Mouse (Mus musculus): ENCODE measurements around the gene Fam193a.

The Fam193a gene

GRCm38 (mm10) chr5:34461294-34461693 is 91.6 kb downstream of the Fam193a start:
- DNase-seq (ENCODE audit: low read depth, low spot score): no peak

- no peak for DNase-seq (ENCODE audit: low read depth, low spot score)
Observed at GRCm38 (mm10) chr5:34461841-34462240, 92.1 kb downstream of the Fam193a start.

DNA sequence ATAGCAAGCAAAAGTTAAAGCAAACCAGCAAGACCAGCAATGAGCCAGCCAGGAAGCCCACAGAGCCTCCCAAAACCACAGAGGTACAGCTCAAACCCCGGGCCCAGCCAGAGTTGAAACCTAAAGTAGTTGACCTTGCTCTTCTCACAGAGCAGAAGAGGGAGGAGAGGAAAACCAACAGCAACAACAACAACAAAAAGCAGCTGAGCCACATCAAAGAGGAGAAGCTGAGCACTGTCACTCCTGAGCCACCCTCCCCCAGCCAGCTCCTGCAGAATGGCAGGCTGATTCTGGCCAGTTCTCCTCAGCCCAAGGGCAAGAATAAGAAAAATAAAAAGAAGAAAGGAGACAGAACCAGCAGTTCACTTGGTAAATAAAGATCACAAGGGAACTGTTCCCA is 96.3 kb downstream of the Fam193a start:
- no peak for DNase-seq (ENCODE audit: low read depth, low spot score)

DNA sequence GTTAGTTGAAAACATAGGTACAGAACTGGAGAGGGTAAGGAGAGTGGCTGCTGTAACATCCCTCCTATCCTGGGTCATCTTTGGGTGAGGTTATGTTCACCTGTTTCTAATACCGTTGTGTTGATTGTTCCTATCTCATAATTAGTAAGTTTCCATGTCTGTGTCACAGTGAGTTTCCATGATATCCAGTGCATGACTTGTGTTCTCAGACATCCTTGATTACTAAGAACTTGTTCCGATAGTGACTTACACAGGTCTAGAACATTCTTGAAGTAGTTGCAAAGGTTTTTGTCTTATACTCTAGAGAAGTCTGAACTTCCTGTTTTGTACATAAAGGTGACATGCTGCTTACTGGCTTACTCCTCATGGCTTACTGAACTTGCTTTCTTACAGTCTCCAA is 96.9 kb downstream of the Fam193a start:
- no peak for DNase-seq (ENCODE audit: low read depth, low spot score)

DNA sequence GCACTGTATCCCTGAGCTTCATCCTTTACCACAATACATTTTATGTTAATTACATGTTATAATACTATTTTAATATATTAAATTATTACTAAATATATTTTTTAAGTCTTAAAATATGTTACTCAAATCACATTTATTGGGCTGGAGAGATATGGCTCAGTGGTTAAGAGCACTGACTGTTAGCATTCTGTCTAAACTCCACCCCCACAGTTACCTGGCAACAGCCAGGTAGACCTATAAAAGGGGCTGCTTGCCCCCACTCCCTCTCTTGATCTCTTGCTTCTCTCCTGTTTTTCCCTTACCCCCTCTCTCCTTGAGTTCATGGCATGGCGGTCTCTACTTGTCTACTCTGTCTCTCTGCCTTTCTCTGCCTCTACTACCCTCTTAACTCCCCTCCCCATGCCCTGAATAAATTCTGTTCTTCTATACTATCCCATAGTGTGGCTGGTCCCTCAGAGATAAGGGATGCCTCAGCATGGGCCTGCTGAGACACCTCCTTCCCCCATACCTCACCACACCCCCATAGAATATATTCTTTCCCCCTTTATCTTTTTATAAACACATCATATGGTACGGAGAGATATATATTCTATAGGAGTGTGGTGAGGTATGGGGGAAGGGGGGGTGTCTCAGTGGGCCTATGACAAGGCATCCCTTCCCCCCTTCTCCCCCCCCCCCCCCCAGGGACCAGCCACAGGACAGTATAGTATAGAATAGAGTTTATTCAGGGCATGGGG is 98.5 kb downstream of the Fam193a start:
- DNase-seq (ENCODE audit: low read depth, low spot score): no peak

GRCm38 (mm10) chr5:34480926-34481325 is 111.2 kb downstream of the Fam193a start:
- DNase-seq (ENCODE audit: low read depth, low spot score): peak; percentile 27

- DNase-seq (ENCODE audit: low read depth, low spot score): no peak
Observed at GRCm38 (mm10) chr5:34485731-34486130, 116.0 kb downstream of the Fam193a start.

- DNase-seq (ENCODE audit: low read depth, low spot score): peak; percentile 10
Observed at GRCm38 (mm10) chr5:34487320-34488090, 117.8 kb downstream of the Fam193a start.

GRCm38 (mm10) chr5:34488741-34489417 is 119.1 kb downstream of the Fam193a start:
- DNase-seq (ENCODE audit: low read depth, low spot score): no peak

DNA sequence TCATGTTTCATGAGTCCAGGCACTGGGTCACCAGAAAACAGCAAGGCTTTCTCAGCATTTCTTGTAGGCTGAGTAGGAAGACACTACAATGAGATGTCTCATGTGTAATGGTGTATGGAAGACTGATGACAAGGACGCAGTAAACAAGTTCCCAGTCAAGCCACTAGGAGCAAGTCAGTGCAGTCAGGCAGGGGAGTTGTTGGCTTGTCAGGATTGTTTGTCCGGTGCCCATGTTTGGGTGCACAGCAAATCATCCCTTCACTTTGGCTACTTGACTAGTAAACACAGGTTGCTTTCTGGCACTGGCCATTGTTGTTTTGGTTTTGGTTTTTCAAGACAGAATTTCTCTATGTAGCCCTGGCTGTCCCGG is 119.7 kb downstream of the Fam193a start:
- DNase-seq (ENCODE audit: low read depth, low spot score): no peak

GRCm38 (mm10) chr5:34496745-34497144 is 127.0 kb downstream of the Fam193a start:
- DNase-seq (ENCODE audit: low read depth, low spot score): no peak

GRCm38 (mm10) chr5:34500886-34501285 is 131.2 kb downstream of the Fam193a start:
- no peak for DNase-seq (ENCODE audit: low read depth, low spot score)

- DNase-seq (ENCODE audit: low read depth, low spot score): no peak
Observed at GRCm38 (mm10) chr5:34501588-34501987, 131.9 kb downstream of the Fam193a start.

DNA sequence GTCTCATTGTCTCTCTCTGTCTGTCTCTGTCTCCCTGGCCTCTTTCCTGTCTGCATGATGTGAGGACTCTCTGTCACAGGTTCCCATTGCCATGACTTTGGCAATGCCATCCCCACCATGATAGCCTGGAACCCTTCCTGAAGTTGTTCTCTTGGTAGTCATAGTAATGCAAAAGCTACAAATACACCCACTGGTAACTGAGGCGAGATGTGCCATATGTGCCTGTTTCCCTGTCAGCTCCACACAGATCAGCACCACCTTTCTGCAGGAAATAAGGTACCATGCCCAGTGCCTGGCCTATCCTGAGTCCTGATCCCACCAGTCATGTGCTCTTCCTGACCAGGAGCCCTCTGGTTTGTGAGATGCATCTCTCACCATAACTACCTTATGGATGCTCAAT is 132.7 kb downstream of the Fam193a start:
- no peak for DNase-seq (ENCODE audit: low read depth, low spot score)

- DNase-seq (ENCODE audit: low read depth, low spot score): no peak
Observed at GRCm38 (mm10) chr5:34502821-34503220, 133.1 kb downstream of the Fam193a start.

GRCm38 (mm10) chr5:34512486-34512885 is 142.8 kb downstream of the Fam193a start:
- DNase-seq (ENCODE audit: low read depth, low spot score): no peak

DNA sequence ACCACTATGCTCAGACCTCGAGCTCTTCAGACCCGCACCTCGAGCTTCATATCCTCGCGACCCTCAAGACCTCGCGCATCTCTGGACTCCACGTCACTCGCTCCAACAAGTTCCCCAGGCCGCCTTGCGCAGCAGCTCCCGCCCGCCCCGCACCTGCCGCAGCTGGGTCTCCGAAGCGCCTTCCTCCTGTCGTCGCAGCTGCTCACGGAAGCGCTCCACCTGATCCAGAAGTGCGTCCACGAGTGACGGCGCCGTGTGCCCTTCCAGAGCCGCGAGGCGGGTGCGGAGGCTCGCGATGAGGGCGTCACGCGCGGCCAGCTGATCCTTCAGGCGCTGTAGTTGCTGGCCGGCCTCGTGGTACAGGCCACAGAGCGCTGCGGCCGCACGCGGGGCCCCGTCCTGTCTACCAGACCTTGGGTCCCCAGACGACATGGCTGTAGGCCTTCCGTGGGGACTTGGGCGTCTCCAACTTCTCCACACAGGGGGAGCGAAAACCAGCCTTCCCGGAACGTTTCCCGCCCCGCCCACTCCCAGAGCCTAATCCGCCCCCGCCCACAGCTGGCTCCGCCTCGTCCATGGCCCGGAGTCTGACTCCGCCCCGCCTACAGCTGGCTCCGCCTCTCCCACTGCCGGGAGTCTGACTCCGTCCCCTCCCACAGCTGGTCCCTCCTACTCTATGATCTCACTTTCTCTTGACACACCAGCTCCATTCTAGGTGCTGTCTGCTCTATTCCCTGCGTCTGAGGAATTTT is 143.9 kb downstream of the Fam193a start, which contains the start of gene Tnip2:
Gene Tnip2 (minus strand): TSS at position 526 of the 752 bp plus-strand sequence.
- peak; percentile 96 for DNase-seq (ENCODE audit: low read depth, low spot score)

DNA sequence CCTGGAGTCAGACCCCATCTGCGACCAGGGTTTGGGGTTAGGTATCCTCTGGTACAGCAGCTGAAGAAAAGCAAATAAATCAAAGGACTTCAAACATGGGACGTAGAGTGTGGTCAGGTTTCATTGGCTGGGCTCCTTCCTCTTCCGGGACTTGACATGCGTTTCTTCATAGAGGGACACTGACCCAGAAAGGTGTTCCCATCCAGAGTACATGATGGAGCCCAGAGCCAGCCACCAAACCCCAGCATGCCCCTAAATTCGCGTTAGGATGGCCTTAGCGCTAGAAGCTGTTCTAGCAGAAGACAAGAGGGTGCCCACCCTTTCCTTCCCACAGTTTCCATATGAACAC is 144.5 kb downstream of the Fam193a start:
- no peak for DNase-seq (ENCODE audit: low read depth, low spot score)

DNA sequence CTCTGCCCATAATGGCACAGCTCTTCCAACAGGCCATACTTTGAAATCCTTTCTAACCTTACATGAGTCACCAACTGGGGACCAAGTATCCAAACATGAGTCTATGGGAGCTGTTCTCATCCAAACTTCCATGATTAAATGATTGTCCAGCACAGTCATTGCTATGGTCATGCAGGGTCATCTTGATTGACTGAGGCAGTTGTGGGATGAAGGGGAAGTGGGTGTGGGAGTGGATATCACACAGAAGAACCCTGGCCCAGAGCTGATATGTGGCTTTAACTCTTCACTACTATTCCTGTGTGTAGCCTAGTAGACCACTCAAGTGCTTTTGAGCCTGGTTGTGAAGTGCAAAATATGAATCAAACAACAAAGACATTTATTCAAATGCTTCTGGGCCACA is 145.4 kb downstream of the Fam193a start:
- DNase-seq (ENCODE audit: low read depth, low spot score): no peak

DNA sequence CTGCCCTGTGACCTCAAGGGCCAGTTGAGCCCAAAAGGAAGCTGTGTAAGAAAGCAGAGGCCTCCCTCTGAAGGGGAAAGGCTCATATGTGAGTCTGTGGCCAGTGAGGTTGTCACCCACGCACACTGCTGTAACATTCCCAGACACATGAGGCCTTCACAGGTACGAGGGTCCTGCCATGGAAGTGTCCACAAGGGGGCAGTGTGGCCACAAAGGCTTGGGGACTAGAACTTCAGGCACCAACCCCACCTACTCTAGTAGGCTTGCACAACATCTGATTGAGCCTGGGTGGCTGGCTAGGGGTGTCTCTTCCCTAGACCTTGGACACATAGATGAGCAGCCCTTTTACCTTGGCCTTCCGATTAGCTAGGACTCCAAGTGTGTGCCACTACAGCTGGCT is 148.2 kb downstream of the Fam193a start:
- DNase-seq (ENCODE audit: low read depth, low spot score): peak; percentile 84

DNA sequence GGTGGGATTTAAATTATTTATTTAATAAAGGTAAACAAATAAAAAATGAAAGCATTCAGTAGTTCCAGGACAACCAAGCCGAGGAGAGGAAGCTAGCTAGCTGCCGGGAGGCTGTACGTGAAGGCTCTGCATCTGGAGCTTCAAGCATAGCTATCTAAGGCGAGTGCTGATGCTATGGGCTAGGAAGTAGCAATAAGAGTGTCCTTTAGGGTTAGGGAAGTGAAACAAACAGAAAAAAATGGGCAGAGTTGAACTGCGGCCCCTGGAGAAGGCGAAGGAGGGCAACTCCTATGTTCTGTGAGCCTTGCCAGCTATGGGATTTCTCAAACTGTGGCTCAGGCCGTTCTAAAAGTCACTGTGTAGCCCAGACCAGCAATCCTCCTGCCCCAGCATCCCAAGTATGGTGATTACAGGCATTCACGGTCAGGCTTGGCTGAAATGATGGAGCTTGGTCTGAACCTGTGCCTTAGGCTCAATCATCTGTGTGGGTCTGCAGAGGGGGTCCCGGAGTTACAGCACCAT is 149.7 kb downstream of the Fam193a start:
- DNase-seq (ENCODE audit: low read depth, low spot score): peak; percentile 76
